Mouse (Mus musculus): ENCODE data around the gene Prf1.

Prf1 gene

GRCm38 (mm10) chr10:61337665-61338064 is 40.0 kb downstream of the Prf1 start:
- no peak for DNase-seq (ENCODE audit: inconsistent ontology term)

- DNase-seq (ENCODE audit: inconsistent ontology term), result no peak
Observed at GRCm38 (mm10) chr10:61339216-61339615, 41.6 kb downstream of the Prf1 start.

GRCm38 (mm10) chr10:61340247-61340646 is 42.6 kb downstream of the Prf1 start:
- DNase-seq (ENCODE audit: inconsistent ontology term), result no peak

GRCm38 (mm10) chr10:61341045-61341444 is 43.4 kb downstream of the Prf1 start:
- no peak for DNase-seq (ENCODE audit: inconsistent ontology term)

GRCm38 (mm10) chr10:61341557-61341956 is 43.9 kb downstream of the Prf1 start:
- peak; percentile 44 for DNase-seq (ENCODE audit: inconsistent ontology term)

- DNase-seq (ENCODE audit: inconsistent ontology term), result no peak
Observed at GRCm38 (mm10) chr10:61342750-61343149, 45.1 kb downstream of the Prf1 start.

- DNase-seq (ENCODE audit: inconsistent ontology term), result no peak
Observed at GRCm38 (mm10) chr10:61343950-61344349, 46.3 kb downstream of the Prf1 start.

- DNase-seq (ENCODE audit: inconsistent ontology term), result no peak
Observed at GRCm38 (mm10) chr10:61345179-61345578, 47.5 kb downstream of the Prf1 start.

- no peak for DNase-seq (ENCODE audit: inconsistent ontology term)
Observed at GRCm38 (mm10) chr10:61346374-61346773, 48.7 kb downstream of the Prf1 start.

- DNase-seq (ENCODE audit: inconsistent ontology term), result no peak
Observed at GRCm38 (mm10) chr10:61351216-61351615, 53.6 kb downstream of the Prf1 start.

Measured in Muller cell, postnatal 12 days (primary cell).